Mouse (Mus musculus) liver, embryonic 12.5 days (tissue): Measurements from ENCODE around the gene Lpin2. TPM values are rescaled to one million over a fixed set of nuclear protein-coding genes. Genes with fewer than 3 reads are reported as not detected.

Experiments
- ATAC-seq: fragments of 200-750 bp; cut with Nextera tagmentation; 2 replicates; pipeline ENCODE4 v1.8.0; 2017; ENCODE audit warnings: moderate number of reproducible peaks, mild to moderate bottlenecking, moderate library complexity
- H3K27ac ChIP-seq: fragments of 300-500 bp; sonication (generic); 2 replicates; pipeline ENCODE4 v1.5.1; 2016; ENCODE audit warnings: mild to moderate bottlenecking
- H3K27me3 ChIP-seq: fragments of 300-500 bp; sonication (generic); replicated peaks from 2 replicates; pipeline ENCODE4 v1.6.1; 2016; ENCODE audit warnings: mild to moderate bottlenecking, moderate library complexity
- H3K36me3 ChIP-seq: fragments of 300-500 bp; sonication (generic); 2 replicates; pipeline ENCODE4 v1.6.1; 2016; ENCODE audit warnings: mild to moderate bottlenecking, moderate library complexity
- H3K4me1 ChIP-seq: fragments of 300-500 bp; sonication (generic); 2 replicates; pipeline ENCODE4 v1.6.1; 2016
- H3K4me2 ChIP-seq: fragments of 300-500 bp; sonication (generic); 2 replicates; pipeline ENCODE4 v1.6.1; 2016; ENCODE audit warnings: mild to moderate bottlenecking, moderate library complexity
- H3K4me3 ChIP-seq: fragments of 300-500 bp; sonication (generic); 2 replicates; pipeline ENCODE4 v1.5.1; 2016; ENCODE audit warnings: mild to moderate bottlenecking, moderate library complexity
- H3K9ac ChIP-seq: fragments of 300-500 bp; sonication (generic); 2 replicates; pipeline ENCODE4 v1.6.1; 2016; ENCODE audit warnings: mild to moderate bottlenecking, moderate library complexity
- H3K9me3 ChIP-seq: fragments of 300-500 bp; sonication (generic); replicated peaks from 2 replicates; pipeline ENCODE4 v1.6.1; 2016; ENCODE audit warnings: mild to moderate bottlenecking, moderate library complexity
- WGBS: fragments of 180-500 bp; shearing (Covaris S2); methylation state at CpG from one replicate; pipeline ENCODE4 v1.1.7; 2016; ENCODE audit not compliant: insufficient replicate concordance; 5-methylcytosine and 5-hydroxymethylcytosine counted together
- polyA plus RNA-seq: library from polyadenylated mRNA; unstranded; fragments of >200 nt; fragmentation: Nextera tagmentation; extraction: Ambion mirVana; gene quantifications from 2 replicates; pipeline ENCODE4 v1.2.1, GENCODE M21; 2016

Lpin2 gene
- polyA plus RNA-seq, 1 experiment from 2014 or later: 40.1 TPM

GRCm38 (mm10) chr17:71153356-71153755 is 29.0 kb upstream of the Lpin2 start:
- no peak for ATAC-seq
- Histone ChIP-seq H3K27me3 (no peaks in the 10 kb centered on the region), H3K9me3 (no peaks in the 10 kb centered on the region), H3K36me3 (no peaks in the 10 kb centered on the region), H3K4me2 (no peak overlapping the region), H3K4me1 (peaks cover 2% of the 10 kb centered on the region; the same call in 1 of the 2 replicates), H3K4me3 (no peak overlapping the region), H3K9ac (no peak overlapping the region), H3K27ac (no peak overlapping the region)
- whole genome bisulfite sequencing: 64% methylated on average over 4 of the region's 4 CpGs

- no peak overlapping the region for H3K27ac ChIP-seq
Observed at GRCm38 (mm10) chr17:71155271-71155670, 27.1 kb upstream of the Lpin2 start.

GRCm38 (mm10) chr17:71159152-71159567 is 23.2 kb upstream of the Lpin2 start:
- no peaks in the 10 kb centered on the region for H3K36me3 ChIP-seq
- H3K27me3 ChIP-seq: no peaks in the 10 kb centered on the region
- no peak overlapping the region for H3K4me3 ChIP-seq
- H3K9me3 ChIP-seq: no peaks in the 10 kb centered on the region
- H3K27ac ChIP-seq: no peak overlapping the region
- no peak overlapping the region for H3K4me2 ChIP-seq
- H3K4me1 ChIP-seq: peaks cover 16% of the 10 kb centered on the region
- WGBS: 49% methylated on average over 4 of the region's 4 CpGs
- ATAC-seq: no peak
- no peak overlapping the region for H3K9ac ChIP-seq

More at GRCm38 (mm10) chr17:71155271-71155670, 27.1 kb upstream of the Lpin2 start:
- H3K36me3 ChIP-seq: no peaks in the 10 kb centered on the region
- no peak for ATAC-seq
- H3K27me3 ChIP-seq: no peaks in the 10 kb centered on the region
- no peak overlapping the region for H3K4me3 ChIP-seq
- 58% methylated on average over 1 of the region's 1 CpGs for WGBS
- no peak overlapping the region for H3K9ac ChIP-seq
- no peak overlapping the region for H3K4me2 ChIP-seq
- no peaks in the 10 kb centered on the region for H3K9me3 ChIP-seq
- peaks cover 4% of the 10 kb centered on the region for H3K4me1 ChIP-seq

- Histone ChIP-seq H3K27me3 (no peaks in the 10 kb centered on the region), H3K36me3 (no peaks in the 10 kb centered on the region), H3K27ac (no peak overlapping the region), H3K4me3 (no peak overlapping the region), H3K9ac (no peak overlapping the region), H3K4me1 (peaks cover 20% of the 10 kb centered on the region), H3K4me2 (no peak overlapping the region), H3K9me3 (no peaks in the 10 kb centered on the region)
- 72% methylated on average over 8 of the region's 8 CpGs for WGBS
- no peak for ATAC-seq
Observed at GRCm38 (mm10) chr17:71159720-71160119, 22.6 kb upstream of the Lpin2 start.

GRCm38 (mm10) chr17:71160244-71160995 is 21.9 kb upstream of the Lpin2 start:
- no peak overlapping the region for H3K4me2 ChIP-seq
- H3K27me3 ChIP-seq: no peaks in the 10 kb centered on the region
- H3K9me3 ChIP-seq: no peaks in the 10 kb centered on the region
- no peak overlapping the region for H3K27ac ChIP-seq
- ATAC-seq: no peak
- WGBS: 86% methylated on average over 8 of the region's 8 CpGs
- H3K4me1 ChIP-seq: peaks cover 23% of the 10 kb centered on the region
- H3K4me3 ChIP-seq: no peak overlapping the region
- no peak overlapping the region for H3K9ac ChIP-seq
- H3K36me3 ChIP-seq: no peaks in the 10 kb centered on the region

- no peaks in the 10 kb centered on the region for H3K27me3 ChIP-seq
- WGBS: 37% methylated on average over 6 of the region's 6 CpGs
- H3K27ac ChIP-seq: peak overlapping the region; percentile 53
- H3K4me2 ChIP-seq: no peak overlapping the region
- H3K36me3 ChIP-seq: no peaks in the 10 kb centered on the region
- no peak overlapping the region for H3K9ac ChIP-seq
- peak; percentile 76 for ATAC-seq
- H3K4me3 ChIP-seq: no peak overlapping the region
- no peaks in the 10 kb centered on the region for H3K9me3 ChIP-seq
- H3K4me1 ChIP-seq: peaks cover 47% of the 10 kb centered on the region
Observed at GRCm38 (mm10) chr17:71164991-71165390, 17.4 kb upstream of the Lpin2 start.

- Histone ChIP-seq H3K4me3 (no peak overlapping the region), H3K36me3 (no peaks in the 10 kb centered on the region), H3K9me3 (no peaks in the 10 kb centered on the region), H3K27me3 (no peaks in the 10 kb centered on the region), H3K27ac (peak overlapping the region; percentile 72), H3K4me2 (no peak overlapping the region), H3K9ac (no peak overlapping the region), H3K4me1 (peaks cover 60% of the 10 kb centered on the region)
- 0 out of 2 replicates have a peak, but pooled peaks have one; percentile 38 for ATAC-seq
- 58% methylated on average over 5 of the region's 5 CpGs for WGBS
Observed at GRCm38 (mm10) chr17:71168205-71168815, 14.1 kb upstream of the Lpin2 start.

- 74% methylated on average over 9 of the region's 9 CpGs for WGBS
Observed at GRCm38 (mm10) chr17:71168846-71169245, 13.5 kb upstream of the Lpin2 start.

GRCm38 (mm10) chr17:71169639-71170038 is 12.7 kb upstream of the Lpin2 start:
- Histone ChIP-seq H3K9ac (peak overlapping the region; percentile 22), H3K4me1 (peaks cover 53% of the 10 kb centered on the region), H3K27ac (peak overlapping the region; percentile 72; the same call in 1 of the 2 replicates), H3K36me3 (no peaks in the 10 kb centered on the region), H3K27me3 (no peaks in the 10 kb centered on the region), H3K4me3 (no peak overlapping the region), H3K9me3 (no peaks in the 10 kb centered on the region), H3K4me2 (no peak overlapping the region)
- ATAC-seq: no peak
- 77% methylated on average over 1 of the region's 1 CpGs for WGBS

More at GRCm38 (mm10) chr17:71168846-71169245, 13.5 kb upstream of the Lpin2 start:
- Histone ChIP-seq H3K27me3 (no peaks in the 10 kb centered on the region), H3K36me3 (no peaks in the 10 kb centered on the region), H3K9me3 (no peaks in the 10 kb centered on the region), H3K4me3 (no peak overlapping the region), H3K4me2 (no peak overlapping the region), H3K9ac (0 out of 2 replicates have a peak overlapping the region, but pooled peaks have one; percentile 22), H3K4me1 (peaks cover 56% of the 10 kb centered on the region), H3K27ac (peak overlapping the region; percentile 72)
- ATAC-seq: no peak

GRCm38 (mm10) chr17:71171161-71171560 is 11.2 kb upstream of the Lpin2 start:
- peak; percentile 87 for ATAC-seq
- 33% methylated on average over 4 of the region's 4 CpGs for WGBS
- H3K9me3 ChIP-seq: no peaks in the 10 kb centered on the region
- peak overlapping the region; percentile 16; the same call in 1 of the 2 replicates for H3K4me2 ChIP-seq
- H3K36me3 ChIP-seq: no peaks in the 10 kb centered on the region
- H3K4me3 ChIP-seq: no peak overlapping the region
- no peak overlapping the region; the same call in 1 of the 2 replicates for H3K9ac ChIP-seq
- H3K27ac ChIP-seq: peak overlapping the region; percentile 83
- peaks cover 49% of the 10 kb centered on the region for H3K4me1 ChIP-seq
- no peaks in the 10 kb centered on the region for H3K27me3 ChIP-seq

GRCm38 (mm10) chr17:71177336-71177735 is 5.0 kb upstream of the Lpin2 start:
- Histone ChIP-seq H3K4me3 (no peak overlapping the region), H3K27me3 (no peaks in the 10 kb centered on the region), H3K9me3 (no peaks in the 10 kb centered on the region), H3K4me1 (peaks cover 31% of the 10 kb centered on the region), H3K4me2 (no peak overlapping the region), H3K27ac (no peak overlapping the region), H3K36me3 (no peaks in the 10 kb centered on the region), H3K9ac (no peak overlapping the region)
- no peak for ATAC-seq
- 49% methylated on average over 4 of the region's 4 CpGs for WGBS

GRCm38 (mm10) chr17:71177949-71178348 is 4.4 kb upstream of the Lpin2 start:
- ATAC-seq: no peak
- no peak overlapping the region for H3K27ac ChIP-seq

More at GRCm38 (mm10) chr17:71177949-71178348, 4.4 kb upstream of the Lpin2 start:
- peaks cover 38% of the 10 kb centered on the region for H3K4me1 ChIP-seq
- WGBS: 45% methylated on average over 2 of the region's 2 CpGs
- H3K27me3 ChIP-seq: no peaks in the 10 kb centered on the region
- H3K36me3 ChIP-seq: no peaks in the 10 kb centered on the region
- H3K9me3 ChIP-seq: no peaks in the 10 kb centered on the region
- H3K4me3 ChIP-seq: no peak overlapping the region
- no peak overlapping the region for H3K9ac ChIP-seq
- peak overlapping the region; percentile 37; the same call in 1 of the 2 replicates for H3K4me2 ChIP-seq
